Mouse (Mus musculus): ENCODE measurements at regions not wholly inside any gene's neighbourhood (a gene's known extent, or its start where the extent isn't known, plus 50 kb on each side); places are given as distances from the start of the nearest gene placed in this dataset.

DNA sequence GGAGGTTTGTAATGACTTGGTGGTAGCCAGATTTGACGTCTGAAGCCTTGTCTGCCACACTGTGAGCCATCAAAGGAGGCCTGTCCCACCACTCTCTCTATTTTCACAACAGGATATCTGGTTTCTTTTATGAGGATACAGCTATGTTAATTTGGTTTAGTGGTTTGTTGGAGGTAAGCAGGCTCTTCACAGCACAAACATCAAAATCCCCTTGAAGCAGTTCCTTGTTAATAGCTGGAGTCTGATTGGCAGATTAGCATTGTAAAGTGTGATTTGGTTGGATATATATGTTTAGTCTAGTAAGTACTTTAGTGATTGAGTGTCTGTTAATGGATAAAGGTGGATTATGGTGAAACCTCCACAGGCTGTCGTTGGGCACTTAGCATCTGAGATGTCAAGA, 225.6 kb upstream of the Hand2 start:
- TF ChIP-seq CTCF (IDR thresholded peaks at IDR 0.05; ENCODE audit: low read depth) (no peak), EP300 (IDR thresholded peaks at IDR 0.05; ENCODE audit: low read depth) (no peak)
